Mouse (Mus musculus) kidney, postnatal 4 days (tissue): ENCODE measurements around the gene Ncs1.

ENCODE experiments used
- DNase-seq, 2 experiments: peaks; one replicate each; pipeline ENCODE4 v3.0.0; 2021; ENCODE audit warnings: mixed read lengths in 2 of 2

The Ncs1 gene

DNA sequence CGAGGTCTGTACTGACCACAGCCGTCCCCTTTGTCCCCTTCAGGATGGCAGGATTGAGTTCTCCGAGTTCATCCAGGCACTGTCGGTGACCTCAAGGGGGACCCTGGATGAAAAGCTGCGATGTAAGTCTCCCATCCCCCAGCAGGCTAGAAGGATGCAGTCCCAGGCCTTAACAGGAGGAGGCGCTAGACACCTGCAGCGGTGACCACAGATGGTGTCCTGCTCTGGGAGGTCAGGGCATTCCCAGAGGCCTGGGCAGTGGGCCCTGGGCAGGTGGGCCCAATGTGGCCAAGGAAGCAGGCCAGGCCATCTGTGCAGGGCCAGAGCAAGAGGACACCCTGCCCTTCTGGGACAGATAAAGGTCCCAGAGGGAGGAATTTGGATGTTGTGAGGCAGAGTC lies 36.6 kb downstream of the Ncs1 start:
- peak in 1 of 2 experiments; percentile 44 for DNase-seq

DNA sequence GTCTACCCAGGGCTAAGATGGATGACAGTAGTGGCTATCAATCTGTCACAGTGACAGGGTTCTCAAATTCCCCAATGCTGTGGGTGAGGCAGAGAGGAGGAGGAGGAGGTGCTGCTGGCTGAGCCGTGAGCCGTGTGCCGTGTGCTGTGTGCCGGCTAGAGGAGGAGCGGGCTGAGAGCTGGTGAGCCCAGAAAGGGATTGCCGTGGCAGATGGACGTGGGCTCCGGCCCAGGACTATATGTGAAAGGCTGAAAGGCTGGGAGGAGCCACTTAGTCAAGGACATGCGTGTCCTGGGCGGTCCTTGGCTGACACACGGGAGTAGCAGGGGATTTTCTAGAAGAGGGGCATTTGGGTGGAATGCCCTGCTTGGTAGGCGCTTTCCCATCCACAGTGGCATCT lies 37.3 kb downstream of the Ncs1 start:
- DNase-seq: no peak

DNA sequence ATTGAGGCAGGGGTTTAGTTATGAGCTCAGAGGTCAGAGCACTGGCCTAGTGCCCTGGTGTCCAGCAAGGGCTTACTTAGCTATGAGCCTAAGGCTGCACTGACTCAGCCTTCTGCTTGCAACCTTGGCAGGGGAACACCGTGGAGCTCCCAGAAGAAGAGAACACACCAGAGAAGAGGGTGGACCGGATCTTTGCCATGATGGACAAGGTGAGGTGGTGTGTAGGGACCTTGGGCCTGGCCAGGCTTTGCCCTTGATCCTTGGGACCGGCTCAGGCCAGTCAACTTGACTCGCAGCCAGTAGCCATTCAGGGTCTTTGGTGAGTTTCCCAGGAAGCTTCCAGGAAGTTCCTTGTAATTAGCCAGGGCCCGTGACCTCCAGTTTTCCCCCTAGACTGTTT lies 38.9 kb downstream of the Ncs1 start:
- no peak for DNase-seq

DNA sequence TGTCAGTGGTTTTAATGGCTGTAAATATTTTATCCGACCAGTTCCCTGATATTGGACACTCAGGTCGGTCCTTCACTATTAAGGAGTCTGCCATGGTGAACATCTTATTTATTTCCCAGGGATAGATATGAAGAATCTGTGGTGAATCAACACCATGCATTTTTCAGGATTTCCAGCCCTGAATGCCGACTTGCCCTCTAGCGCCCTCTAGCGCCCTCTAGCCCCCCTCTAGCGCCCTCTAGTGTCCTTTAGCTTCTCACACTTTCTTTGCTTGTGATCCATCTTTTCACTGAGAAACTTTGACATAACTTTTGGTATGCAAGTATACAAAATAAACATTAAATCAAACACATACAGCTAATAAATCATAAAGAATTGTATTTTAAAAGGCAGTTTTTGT lies 45.8 kb downstream of the Ncs1 start:
- DNase-seq: peak; percentile 82 to 83

DNA sequence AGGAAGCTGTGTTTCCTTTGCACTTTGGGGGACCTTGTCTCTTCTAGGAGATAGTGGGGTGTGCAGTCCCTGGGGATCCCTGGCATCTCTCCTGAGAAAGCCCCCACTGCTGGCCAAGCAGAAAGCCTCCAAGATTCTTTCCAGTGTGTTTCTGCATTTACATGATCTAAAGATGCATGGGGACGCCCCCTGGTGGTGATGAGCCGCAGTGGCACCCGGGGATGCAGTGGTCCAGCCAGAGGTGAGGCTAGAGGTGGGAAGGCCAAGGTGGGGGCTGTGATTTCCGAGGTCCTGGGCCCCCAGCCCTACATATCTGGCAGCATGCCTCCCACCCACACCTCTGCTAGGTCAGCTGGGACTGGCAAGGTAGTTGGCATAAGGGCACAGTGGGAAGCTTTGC lies 49.4 kb downstream of the Ncs1 start:
- DNase-seq: peak; percentile 89

DNA sequence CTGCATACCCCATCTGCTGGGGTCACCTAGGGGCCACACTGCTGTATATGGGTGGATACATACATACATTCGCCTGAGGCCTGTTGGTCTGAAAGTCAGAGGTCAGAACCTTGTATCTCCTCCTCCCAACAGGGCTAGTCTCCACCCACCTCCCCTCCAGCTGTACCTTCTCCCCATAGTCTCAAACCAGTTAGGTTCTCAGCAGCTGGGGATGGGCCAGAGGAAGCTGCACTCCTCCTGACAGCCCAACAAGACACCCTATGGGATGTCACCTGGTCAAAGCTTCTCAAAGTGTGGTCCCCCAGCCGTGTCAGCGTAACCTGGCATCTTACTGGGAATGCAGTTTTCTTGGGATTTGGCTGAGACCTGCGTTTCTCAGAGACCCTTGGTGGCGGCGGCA lies 50.8 kb downstream of the Ncs1 start:
- no peak for DNase-seq

DNA sequence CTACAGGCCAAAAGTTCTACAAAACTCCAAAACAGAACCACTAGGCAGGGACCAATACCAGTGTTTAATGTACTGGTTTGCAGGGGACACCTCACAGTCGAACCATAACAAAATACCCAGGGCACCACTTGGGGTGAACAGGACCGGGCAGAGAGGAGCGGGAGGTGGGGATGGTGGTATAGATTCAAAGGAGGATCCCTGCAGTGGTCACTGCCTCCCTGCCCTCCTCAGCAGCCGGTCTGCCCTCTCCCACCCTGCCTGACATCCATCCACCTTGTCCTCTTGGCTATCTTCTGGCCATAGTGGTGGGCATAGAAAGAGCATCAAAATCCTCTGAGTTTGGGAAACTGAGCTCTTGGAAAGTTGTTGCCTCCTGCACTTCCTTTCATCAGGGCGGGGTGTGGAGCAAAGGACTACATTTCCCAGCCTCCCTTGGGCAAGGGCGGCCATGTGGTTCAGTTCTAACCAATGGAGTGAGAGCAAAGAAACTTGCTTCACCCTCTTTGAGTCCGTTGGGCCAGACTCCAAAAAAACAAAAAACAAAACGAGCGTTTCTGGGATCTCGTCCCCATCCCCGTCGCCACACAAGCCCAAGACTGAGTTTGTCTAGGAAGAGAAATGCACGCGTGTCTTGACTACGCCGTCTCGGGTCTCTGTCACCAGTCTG lies 52.1 kb downstream of the Ncs1 start:
- peak; percentile 61 to 70 for DNase-seq

DNA sequence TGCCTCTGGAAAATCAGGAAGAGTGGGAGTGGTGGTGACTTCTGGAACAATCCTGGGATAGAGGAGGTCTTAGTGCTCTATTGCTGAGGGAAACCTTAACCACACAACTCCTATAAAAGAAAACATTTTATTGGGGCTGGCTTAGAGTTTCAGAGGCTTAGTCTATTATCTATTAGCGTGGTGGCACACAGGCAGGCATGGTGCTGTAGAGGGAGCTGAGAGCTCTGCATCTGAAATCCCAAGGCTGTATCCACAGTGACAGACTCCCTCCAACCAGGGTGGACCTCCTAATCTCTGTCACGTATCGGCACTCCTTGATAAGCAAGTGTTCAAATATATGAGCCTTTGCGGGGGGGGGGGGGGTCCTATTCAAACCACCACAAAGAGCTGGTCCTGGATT lies 53.2 kb downstream of the Ncs1 start:
- DNase-seq: peak; percentile 25 to 34

DNA sequence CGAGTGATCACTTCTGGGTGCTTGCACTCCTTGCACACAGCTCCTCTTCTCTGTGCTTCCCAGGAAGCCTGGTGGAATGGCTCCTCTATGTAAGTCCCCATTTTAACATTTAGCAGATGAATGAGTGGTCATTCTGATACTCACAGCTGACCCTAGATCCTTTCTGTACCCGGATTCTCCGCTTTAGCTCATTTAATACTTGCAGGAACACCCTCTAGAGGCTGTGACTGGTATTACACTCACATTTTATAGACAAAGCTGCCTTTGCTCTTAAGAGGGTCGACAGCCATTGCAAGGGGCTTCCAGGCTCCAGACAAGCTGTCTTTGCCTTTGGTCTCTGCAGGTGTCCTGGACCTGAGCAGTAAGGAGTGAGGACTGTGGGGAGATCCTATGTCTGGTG lies 53.6 kb downstream of the Ncs1 start:
- no peak for DNase-seq

DNA sequence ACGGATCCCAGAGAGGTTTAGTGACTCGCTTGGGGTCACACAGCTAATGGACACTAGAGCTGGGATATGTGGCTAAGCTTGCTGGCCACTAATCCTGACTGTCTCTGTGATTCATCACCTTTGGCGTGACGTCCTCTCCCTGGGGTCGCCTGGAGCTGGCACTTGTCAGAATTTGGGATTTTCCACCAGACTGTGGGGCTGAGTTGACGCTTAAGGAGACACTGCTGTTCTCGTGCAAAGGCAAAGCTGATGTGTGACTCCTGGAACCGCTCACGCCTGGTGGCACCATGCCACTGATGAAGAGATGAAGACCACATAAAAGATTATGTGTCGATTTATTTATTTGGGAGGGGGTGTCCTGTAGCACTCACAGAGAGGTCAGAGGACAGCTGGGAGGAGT lies 54.4 kb downstream of the Ncs1 start:
- no peak for DNase-seq

DNA sequence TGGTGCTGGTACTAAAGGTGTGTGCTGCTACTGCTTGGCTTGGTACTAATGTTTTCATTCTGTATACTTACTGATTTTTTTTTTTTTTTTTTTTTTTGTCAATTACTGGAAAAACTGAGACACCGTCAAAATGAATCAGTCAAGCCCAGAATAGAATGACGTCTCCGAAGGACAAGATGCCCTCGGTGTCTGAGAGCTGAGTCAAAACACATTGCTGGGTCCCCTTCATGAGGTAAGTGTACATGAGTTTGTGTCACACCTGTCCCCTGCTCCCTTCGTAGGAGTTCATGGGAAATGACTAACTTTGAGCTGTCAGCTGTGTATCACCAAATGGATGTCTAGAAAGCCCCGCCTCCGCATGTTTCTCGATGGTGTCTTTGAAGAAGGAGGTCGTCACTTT lies 57.6 kb downstream of the Ncs1 start:
- DNase-seq: no peak

DNA sequence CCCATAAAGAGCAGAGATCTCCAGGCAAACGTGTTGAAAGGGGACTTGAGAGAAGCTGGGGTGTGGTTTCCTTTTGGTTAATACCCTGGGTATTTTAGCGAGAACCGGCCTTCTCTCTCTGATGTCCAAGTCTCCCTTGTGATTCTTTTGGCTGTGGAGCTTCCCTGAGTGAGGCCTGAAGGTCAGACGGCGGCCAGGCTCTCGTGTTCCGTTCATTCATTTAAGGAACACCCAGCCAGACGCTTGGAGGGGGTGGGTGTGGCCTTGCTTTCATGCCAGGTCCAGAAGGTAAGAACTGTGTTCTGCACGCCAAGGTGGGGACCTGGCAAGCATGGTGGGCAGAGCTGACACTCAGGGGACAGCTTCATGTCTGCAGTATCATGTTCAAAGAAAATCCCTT lies 58.6 kb downstream of the Ncs1 start:
- no peak for DNase-seq

DNA sequence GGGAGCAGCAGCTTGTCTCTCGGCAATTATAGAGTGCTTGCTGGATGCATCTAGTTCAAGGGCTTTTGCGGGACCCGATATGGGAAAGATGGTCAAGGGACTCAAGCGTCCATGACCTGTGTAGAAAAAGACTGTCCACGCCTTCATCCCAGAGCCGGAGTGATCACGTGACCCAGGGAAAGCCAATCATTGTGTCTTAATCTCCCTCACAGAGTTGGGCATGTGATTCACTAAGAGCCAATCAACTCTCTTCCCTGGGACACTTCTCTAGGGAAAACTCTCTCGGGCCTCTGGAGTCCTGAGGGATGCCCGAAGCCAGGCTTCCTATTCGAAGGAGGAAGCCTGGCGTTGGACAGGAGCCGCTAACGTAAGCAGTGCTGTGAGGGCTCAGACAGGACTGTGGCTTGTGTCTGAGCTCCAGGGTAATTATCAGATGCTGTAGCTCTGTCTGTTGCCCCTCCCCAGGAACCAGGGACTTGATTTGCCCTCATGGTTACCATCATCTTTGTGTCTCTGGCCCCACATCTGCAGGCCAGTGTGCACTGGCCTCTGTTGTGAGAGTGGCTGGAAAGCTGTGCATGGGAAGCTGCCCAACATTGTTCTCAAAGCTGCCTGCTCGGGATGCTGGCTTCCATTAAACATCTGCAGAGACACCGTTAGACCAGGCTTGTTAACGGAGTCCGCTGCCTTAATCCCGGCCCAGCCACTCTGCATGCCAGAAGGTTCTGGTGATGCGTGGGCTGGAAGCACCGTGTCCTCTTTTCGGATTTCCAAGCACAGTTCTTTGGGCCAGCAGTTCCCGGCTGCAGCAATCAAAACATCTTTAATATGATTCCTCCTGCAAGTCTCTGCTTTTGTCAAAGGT lies 59.4 kb downstream of the Ncs1 start:
- peak in 1 of 2 experiments; percentile 8 for DNase-seq

DNA sequence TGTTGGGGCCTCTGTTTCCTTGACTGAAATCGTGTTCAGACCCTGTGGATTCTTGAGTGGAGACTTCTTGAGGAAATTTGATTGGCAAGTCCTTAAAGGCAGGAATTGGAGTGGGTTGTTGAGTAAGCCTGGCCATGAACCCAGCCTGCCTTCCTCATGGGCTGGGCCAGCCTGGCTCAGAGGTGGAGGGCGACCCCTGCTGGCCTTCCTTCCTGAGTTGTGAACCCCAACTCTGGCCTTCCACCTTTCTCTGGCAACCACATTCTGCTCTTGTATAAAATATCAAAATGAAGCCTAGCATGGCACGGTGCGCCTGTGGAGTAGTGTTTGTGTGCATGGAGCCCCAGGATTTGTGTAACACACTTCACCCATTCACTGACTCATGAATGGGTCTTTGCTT lies 60.1 kb downstream of the Ncs1 start:
- DNase-seq: peak; percentile 71 to 75

DNA sequence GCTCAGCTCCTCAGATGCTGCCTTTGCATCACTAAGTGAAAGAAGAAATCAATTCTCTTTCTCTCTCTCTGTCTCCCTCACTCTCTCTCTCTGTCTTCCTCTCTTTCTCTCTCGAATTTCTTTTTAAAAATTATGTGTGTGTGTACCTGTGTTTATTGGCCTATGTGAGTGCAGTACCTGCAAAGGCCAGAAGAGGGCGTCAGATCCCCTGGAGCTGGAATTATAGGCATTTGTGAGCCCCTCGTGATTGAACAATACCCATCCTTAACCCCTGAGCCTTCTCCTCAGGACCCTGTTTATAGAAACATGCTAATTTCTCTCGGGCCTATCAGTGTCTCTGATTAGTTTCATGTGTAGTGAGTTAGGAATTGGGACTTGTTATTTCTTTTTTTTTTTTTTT lies 62.6 kb downstream of the Ncs1 start:
- DNase-seq: no peak

DNA sequence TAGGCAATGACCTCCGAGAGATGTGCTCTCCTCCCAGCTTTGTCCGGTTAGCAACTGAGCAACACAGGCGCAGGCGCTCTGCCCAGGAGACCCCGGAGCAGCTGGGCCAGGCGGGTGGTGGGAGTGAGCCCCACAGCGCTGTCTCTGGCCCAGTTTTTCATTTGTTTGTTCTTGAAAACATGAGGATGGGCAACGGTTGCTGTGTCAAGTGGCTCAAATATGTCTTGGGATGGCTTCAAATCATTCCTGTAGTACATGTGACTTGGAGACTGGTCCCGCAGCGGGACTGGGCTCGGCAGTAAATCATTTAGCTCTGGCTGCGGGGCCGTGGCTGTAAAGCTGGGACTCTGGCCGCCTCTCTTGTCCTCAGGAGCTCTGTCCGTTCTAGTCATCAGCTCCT lies 63.9 kb downstream of the Ncs1 start:
- peak; percentile 40 to 60 for DNase-seq

DNA sequence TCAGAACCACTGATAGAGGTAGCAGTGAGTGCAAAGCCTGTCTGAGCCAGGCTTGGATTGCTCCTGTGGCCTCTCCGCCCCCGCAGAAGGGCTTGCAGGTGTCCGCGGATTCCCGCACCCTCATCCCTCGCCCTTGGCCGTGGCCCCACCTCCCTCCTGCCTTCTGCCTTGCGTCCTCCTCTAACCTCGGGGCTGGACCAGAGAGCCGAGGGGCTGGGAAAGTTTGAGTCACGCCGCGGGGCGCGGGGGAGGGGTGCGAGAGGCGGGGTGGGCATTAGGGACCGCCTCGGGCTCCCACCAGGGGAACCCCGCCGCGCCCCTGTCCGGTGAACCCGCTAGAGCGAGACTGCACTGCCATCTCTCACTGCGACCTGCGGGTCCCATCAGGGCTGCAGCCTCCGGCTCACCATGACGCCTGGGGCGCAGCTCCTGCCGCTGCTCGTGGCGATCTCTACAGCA lies 68.4 kb downstream of the Ncs1 start, which contains the start of gene Hmcn2:
Hmcn2 (plus strand) TSS at position 409 of the 459 bp plus-strand sequence.
- DNase-seq: peak in 1 of 2 experiments; percentile 17

DNA sequence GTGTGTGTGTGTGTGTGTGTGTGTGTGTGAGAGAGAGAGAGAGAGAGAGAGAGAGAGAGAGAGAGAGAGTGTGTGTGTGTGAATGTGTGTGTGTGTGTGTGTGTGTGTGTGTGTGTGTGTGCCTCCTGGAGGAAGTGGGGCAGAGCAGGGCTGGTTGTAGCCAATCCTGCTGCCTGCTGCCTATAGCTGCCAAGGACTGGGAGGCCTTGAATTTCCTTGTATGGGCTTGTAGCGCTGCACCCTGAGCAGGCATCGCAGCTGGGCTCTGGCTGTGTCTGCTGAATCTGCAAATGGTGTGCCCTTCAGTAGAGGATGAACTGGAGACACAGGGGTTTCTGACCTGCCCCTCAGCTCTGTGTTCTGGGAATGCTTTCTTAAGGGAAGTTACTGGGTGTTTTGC lies 72.5 kb downstream of the Ncs1 start:
- DNase-seq: no peak

DNA sequence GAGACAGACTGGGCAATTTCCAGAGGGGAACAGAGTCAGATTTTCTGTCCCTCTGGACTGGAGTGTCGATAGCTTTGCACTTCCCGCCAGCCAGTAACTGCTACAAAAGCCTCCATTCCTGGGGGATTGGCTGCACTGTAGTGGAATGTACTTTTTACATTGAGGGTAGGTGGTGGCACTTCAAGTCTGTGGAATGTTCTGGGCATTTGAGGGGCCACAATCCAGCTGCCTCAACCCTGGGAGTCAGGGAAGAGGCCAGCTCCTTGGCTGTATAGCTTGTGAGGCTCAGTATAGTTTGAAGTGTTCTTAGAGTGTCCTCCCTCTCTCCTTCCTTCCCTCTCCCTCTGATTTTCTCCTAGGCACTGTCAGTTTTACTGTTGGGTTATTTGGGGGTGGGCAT lies 73.6 kb downstream of the Ncs1 start:
- no peak for DNase-seq

DNA sequence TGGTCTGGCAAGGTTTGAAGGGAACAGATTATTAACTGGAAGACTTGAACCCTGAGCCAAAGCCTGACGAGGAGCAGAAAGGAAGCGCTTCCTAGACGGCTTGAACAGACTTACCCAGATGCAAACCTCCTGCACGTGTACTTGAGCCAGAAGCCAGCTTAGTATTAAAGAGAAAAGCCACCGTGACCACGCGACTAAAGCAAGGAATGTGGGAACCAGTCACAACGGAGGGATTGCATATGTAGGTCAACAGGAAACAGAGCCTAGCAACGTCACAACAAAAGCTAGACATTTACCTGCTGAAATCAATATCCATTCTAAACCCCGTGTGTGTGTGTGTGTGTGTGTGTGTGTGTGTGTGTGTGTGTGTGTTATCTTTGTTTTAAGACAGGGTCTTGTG lies 81.6 kb downstream of the Ncs1 start:
- DNase-seq: no peak

DNA sequence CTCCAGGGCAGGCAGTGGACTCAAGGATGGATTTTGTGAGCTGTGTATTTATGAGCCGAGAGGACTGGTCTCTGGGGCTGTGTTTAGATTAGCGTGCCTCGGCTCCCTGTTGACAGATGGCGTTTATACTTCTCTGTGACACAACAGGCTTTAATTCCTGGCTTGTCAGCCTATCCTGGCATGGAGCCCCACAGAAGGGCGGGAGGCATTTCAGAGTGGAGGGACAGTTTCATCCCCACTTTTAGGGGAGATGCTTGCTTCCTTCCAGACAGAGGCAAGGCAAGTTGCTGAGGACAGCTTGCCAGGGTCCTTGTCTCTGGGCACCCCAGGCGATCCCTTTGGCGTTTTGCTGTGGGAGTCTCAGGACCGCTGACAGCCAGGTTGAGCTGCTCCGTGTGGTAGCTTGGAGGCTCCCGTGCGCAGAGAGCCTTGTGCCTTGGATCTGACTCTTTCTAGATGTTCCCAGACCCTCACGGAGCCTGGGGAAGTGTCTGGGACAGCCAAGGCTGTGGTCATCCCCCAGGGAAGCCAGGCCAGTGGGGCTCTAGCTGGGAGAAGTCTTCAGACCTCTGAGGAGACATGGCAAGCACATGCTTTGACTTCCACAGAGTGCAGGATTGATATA lies 92.2 kb downstream of the Ncs1 start:
- DNase-seq: peak; percentile 55 to 56

DNA sequence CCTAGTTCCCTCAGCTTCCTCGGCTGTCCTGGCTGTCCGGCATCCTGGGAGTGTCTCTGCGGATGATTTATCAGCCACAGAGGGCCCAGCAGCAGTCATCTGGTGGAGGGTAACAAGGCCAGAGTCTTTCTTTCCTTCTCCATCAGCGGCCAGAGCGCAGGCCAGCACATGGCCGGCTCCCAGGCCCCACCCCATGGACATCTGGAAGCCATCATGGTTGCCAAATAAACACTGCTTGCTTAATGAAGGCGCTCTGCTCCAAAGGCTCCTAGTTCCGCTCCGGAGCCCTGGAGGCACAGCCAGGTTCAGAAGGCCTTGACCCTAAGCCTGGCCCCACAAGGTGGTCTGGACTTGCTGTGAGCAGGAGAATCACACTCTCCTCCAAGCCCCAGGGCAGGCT lies 94.2 kb downstream of the Ncs1 start:
- DNase-seq: peak; percentile 77 to 84

DNA sequence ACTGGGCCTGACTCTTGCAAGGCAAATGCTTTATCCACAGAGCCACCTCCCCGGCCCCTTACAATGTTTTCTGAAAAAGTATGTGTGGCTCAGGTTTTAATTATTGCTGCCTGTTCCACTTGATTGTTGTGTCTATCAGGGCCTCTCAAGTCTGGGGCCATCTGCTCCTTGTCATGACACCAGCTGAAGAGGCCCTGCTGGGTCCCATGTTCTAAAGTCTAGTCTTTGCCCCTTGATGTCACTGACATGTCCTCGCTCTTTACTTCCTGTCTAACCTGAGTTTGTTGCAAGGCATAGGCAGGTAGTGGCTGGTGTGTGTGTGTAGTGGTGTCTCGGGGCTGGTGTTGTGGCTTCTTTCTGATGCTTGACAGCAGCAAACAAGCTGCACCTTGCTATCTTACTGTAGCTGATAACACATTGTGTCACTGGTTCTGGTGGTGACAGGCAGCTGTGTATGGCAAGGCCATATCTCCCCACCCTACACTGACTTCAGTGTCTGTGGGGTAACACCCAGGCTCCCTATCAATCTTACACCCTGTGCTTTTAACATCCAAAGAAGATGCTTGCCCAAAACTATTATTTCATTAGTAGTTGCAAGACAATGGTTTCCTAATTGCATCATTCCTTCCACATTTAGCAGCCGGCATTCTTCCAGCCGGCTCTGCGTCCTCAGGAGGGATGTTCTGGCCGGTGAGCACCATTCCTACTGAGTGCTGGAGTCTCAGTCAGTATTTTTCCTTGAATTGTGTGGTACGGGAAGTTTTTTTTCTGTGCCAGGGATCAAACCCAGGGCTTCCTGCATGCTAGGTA lies 96.3 kb downstream of the Ncs1 start:
- no peak for DNase-seq
